Mouse (Mus musculus) C2C12 (cell line): ENCODE measurements around the gene C530008M17Rik.

ENCODE experiments used
- CEBPB ChIP-seq: IDR thresholded peaks from one replicate; pipeline ENCODE4 v1.6.1; 2011; ENCODE audit warnings: low read depth, mild to moderate bottlenecking, control low read depth, moderate library complexity
- CTCF ChIP-seq: IDR thresholded peaks from one replicate; pipeline ENCODE4 v1.5.1; 2011; ENCODE audit not compliant: control insufficient read depth, insufficient read depth, insufficient read length
- MAX ChIP-seq: IDR thresholded peaks from one replicate; pipeline ENCODE4 v1.6.1; 2011; ENCODE audit warnings: mild to moderate bottlenecking, control low read depth
- MYOD1 ChIP-seq: IDR thresholded peaks from one replicate; pipeline ENCODE4 v1.6.1; 2011; ENCODE audit warnings: low read depth; ENCODE audit not compliant: control insufficient read depth, insufficient read length
- MYOG ChIP-seq: IDR thresholded peaks from one replicate; pipeline ENCODE4 v1.6.1; 2011; ENCODE audit not compliant: control insufficient read depth, insufficient read length; ENCODE audit errors: extremely low read depth
- USF1 ChIP-seq: IDR thresholded peaks from one replicate; pipeline ENCODE4 v1.6.1; 2011; ENCODE audit warnings: low read depth, mild to moderate bottlenecking, control low read depth, moderate library complexity

DNA sequence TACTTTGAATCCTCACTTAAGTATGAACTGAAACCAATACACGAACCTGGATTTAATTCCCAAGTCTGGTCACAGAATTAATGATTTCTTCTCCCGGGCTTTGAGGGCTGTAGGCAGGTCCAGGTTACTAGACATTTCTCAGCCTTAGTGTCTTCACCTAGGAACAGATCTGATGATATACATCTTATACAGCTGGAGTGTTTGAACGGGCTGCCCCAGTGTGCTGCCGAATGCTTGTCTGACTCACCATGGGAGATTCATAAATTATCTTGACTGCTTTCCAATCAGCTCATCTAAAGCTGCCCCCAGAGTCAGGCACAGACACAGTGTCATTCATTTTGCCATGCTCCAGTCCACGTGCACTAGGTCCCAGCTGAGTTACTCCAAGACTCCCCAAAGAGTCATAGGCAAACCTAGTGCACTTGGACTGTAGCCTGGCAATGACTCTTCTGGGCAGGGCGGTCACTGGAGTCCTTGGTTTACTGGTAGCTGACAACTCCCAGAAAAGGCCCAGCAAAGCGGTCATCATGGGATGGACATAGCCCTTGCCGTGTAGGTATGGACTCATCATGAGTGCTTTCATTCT, 70.3 kb downstream of the C530008M17Rik start:
- TF ChIP-seq CEBPB (no peak), CTCF (no peak), MYOG (no peak), USF1 (no peak), MAX (no peak), MYOD1 (no peak)
